ENCODE assay signal across 8 mouse cellular contexts in genomic region chr11:25301130-25301529, GRCm38 (mm10).
DNase-seq lines count a peak whose midpoint lies in the region; ATAC-seq lines count a peak whose summit lies in the region.

No protein-coding gene starts in this region.

- 26% methylated on average over 9 of the region's 9 CpGs for WGBS in kidney, embryonic 14.5 days
- 17% methylated on average over 9 of the region's 9 CpGs for WGBS in liver, embryonic 11.5 days

- no peaks in the 10 kb centered on the region for H3K9me3 ChIP-seq in kidney, embryonic 14.5 days (ENCODE audit: control insufficient read depth, low read length)
- no peaks in the 10 kb centered on the region for H3K9me3 ChIP-seq in liver, embryonic 11.5 days (ENCODE audit: control insufficient read depth, low read length)

- no peak overlapping the region for H3K4me3 ChIP-seq in kidney, embryonic 14.5 days (ENCODE audit: low read length)
- H3K4me3 ChIP-seq in liver, embryonic 11.5 days (ENCODE audit: low read depth, low read length), result no peak overlapping the region

- H3K4me1 ChIP-seq in kidney, embryonic 14.5 days (ENCODE audit: control insufficient read depth, insufficient read depth, low read length), result no peaks in the 10 kb centered on the region
- H3K4me1 ChIP-seq in liver, embryonic 11.5 days (replicated peaks; ENCODE audit: control insufficient read depth, insufficient read depth, low read length), result no peaks in the 10 kb centered on the region

- no peak overlapping the region for H3K27ac ChIP-seq in kidney, embryonic 14.5 days (ENCODE audit: low read depth, low read length)
- H3K27ac ChIP-seq in liver, embryonic 11.5 days (ENCODE audit: low read depth, low read length), result no peak overlapping the region

- ATAC-seq in kidney, embryonic 14.5 days (ENCODE audit: low FRiP score, low TSS enrichment), result no peak
- 0 out of 2 replicates have a peak, but pooled peaks have one; percentile 36 for ATAC-seq in liver, embryonic 11.5 days (replicated peaks; ENCODE audit: low FRiP score)

- H3K4me2 ChIP-seq in kidney, embryonic 14.5 days (replicated peaks; ENCODE audit: low read depth, low read length), result no peak overlapping the region
- H3K4me2 ChIP-seq in liver, embryonic 11.5 days, result no peak overlapping the region

- no peaks in the 10 kb centered on the region for H3K36me3 ChIP-seq in kidney, embryonic 14.5 days (ENCODE audit: control insufficient read depth, insufficient read depth, low read length)
- H3K36me3 ChIP-seq in liver, embryonic 11.5 days (ENCODE audit: control insufficient read depth, insufficient read depth, low read length), result no peaks in the 10 kb centered on the region

- no peak overlapping the region for H3K9ac ChIP-seq in kidney, embryonic 14.5 days (ENCODE audit: low read depth, low read length)
- H3K9ac ChIP-seq in liver, embryonic 11.5 days (ENCODE audit: low read depth, low read length), result no peak overlapping the region

- peak; percentile 16 for DNase-seq in kidney, adult 11 months
- DNase-seq in cerebellum, adult 11-12 months, result peak; percentile 5
- peak; percentile 76 for DNase-seq in forelimb bud, embryonic 11.5 days (ENCODE audit: low read depth, low spot score)
- DNase-seq in kidney, adult 9 months, result peak; percentile 63
- DNase-seq in liver, embryonic 11.5 days (ENCODE audit: low spot score), result peak; percentile 38
- peak; percentile 9 for DNase-seq in ovary, postnatal 10 days (ENCODE audit: low spot score)
- DNase-seq in thymus, postnatal 0 days (ENCODE audit: low spot score), result peak; percentile 60

- no peaks in the 10 kb centered on the region for H3K27me3 ChIP-seq in kidney, embryonic 14.5 days (ENCODE audit: control insufficient read depth, insufficient read depth, low read length)
- H3K27me3 ChIP-seq in liver, embryonic 11.5 days (replicated peaks; ENCODE audit: control insufficient read depth, insufficient read depth, low read length), result no peaks in the 10 kb centered on the region

Comparison
In these comparisons a context has a peak if more than half of its experiments do, and no peak if none do; other contexts are left out.
1. DNase-seq: peak in every context shown above with its lines; median percentile 76 in forelimb bud, embryonic 11.5 days; 63 in kidney, adult 9 months; 60 in thymus, postnatal 0 days; 38 in liver, embryonic 11.5 days; 16 in kidney, adult 11 months; 9 in ovary, postnatal 10 days; 5 in cerebellum, adult 11-12 months.